Mouse (Mus musculus): Measurements from ENCODE around the gene Ndufs8. TPM values are rescaled to one million over a fixed set of nuclear protein-coding genes. Genes with fewer than 3 reads are reported as not detected.

Gene Ndufs8
- polyA plus RNA-seq, 1 experiment from 2014 or later: 466 TPM

DNA sequence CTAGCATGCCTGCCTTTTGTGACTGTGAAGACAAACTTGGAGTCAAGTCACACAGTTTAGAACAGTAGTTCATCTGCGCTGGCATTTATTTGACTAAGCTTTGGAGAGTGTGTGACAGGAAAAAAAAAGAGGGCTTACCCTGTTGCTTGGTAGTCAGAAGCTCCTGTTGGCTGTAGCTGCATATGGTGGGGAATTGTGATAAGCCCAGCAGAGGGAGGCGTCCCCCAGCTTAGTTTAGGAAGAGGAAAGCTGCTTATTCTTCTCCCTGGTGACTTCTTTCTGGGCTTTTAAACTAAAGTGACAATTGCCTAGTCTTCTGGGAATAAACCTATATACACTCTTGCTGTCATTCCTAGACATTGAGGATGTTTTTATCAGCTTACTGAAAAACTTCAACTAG, 49.9 kb downstream of the Ndufs8 start:
- H3K9me3 ChIP-seq (replicated peaks; ENCODE audit: control insufficient read depth, low read length): peaks cover 5% of the 10 kb centered on the region
- no peak overlapping the region for H3K27ac ChIP-seq (ENCODE audit: low read length)
- H3K4me2 ChIP-seq (ENCODE audit: low read depth, low read length): no peak overlapping the region
- no peak overlapping the region for H3K9ac ChIP-seq (ENCODE audit: low read length)
- H3K27me3 ChIP-seq (ENCODE audit: control insufficient read depth, insufficient read depth, low read length): no peaks in the 10 kb centered on the region
- 50% methylated on average over 2 of the region's 2 CpGs for WGBS
- H3K4me3 ChIP-seq (ENCODE audit: low read length): no peak overlapping the region
- ATAC-seq (replicated peaks; ENCODE audit: extremely low read depth, insufficient read depth, low FRiP score): no peak
- peaks cover 8% of the 10 kb centered on the region for H3K36me3 ChIP-seq (ENCODE audit: control insufficient read depth, insufficient read depth)
- H3K4me1 ChIP-seq (ENCODE audit: control insufficient read depth, insufficient read depth, low read length): 0 out of 2 replicates have a peak, but pooled peaks cover 3% of the 10 kb centered on the region

Other genes with a start within 250 kb of the Ndufs8 start
- 3.1 and 3.7 TPM in 2 replicates for gene Lrp5, start 226.2 kb downstream of the Ndufs8 start, polyA plus RNA-seq (2015; fragmentation: Nextera tagmentation; extraction: Ambion mirVana)
- 18.6 and 20.1 TPM in 2 replicates for gene 1810055G02Rik, start 204.5 kb downstream of the Ndufs8 start, polyA plus RNA-seq (2015; fragmentation: Nextera tagmentation; extraction: Ambion mirVana)
- 18.9 and 20.4 TPM in 2 replicates for gene Kmt5b, start 145.4 kb downstream of the Ndufs8 start, polyA plus RNA-seq (2015; fragmentation: Nextera tagmentation; extraction: Ambion mirVana)
- gene Chka, start 61.0 kb downstream of the Ndufs8 start, polyA plus RNA-seq (2015; fragmentation: Nextera tagmentation; extraction: Ambion mirVana): 24.1 and 30.6 TPM in 2 replicates
- 31.0 and 32.3 TPM in 2 replicates for gene Tcirg1, start 5.6 kb downstream of the Ndufs8 start, polyA plus RNA-seq (2015; fragmentation: Nextera tagmentation; extraction: Ambion mirVana)
- 2.6 and 3.7 TPM in 2 replicates for gene Aldh3b1, start 17.0 kb upstream of the Ndufs8 start, polyA plus RNA-seq (2015; fragmentation: Nextera tagmentation; extraction: Ambion mirVana)
- gene Unc93b1, start 22.4 kb upstream of the Ndufs8 start, polyA plus RNA-seq (2015; fragmentation: Nextera tagmentation; extraction: Ambion mirVana): 19.8 TPM in 2 replicates
- not detected in 2 replicates for gene Aldh3b3, start 45.9 kb upstream of the Ndufs8 start, polyA plus RNA-seq (2015; fragmentation: Nextera tagmentation; extraction: Ambion mirVana)
- 0.21 and 0.47 TPM in 2 replicates for gene Aldh3b2, start 59.6 kb upstream of the Ndufs8 start, polyA plus RNA-seq (2015; fragmentation: Nextera tagmentation; extraction: Ambion mirVana)
- gene Acy3, start 73.8 kb upstream of the Ndufs8 start, polyA plus RNA-seq (2015; fragmentation: Nextera tagmentation; extraction: Ambion mirVana): 13.0 and 13.3 TPM in 2 replicates
- not detected in 2 replicates for gene Tbx10, start 80.0 kb upstream of the Ndufs8 start, polyA plus RNA-seq (2015; fragmentation: Nextera tagmentation; extraction: Ambion mirVana)
- gene Nudt8, start 87.8 kb upstream of the Ndufs8 start, polyA plus RNA-seq (2015; fragmentation: Nextera tagmentation; extraction: Ambion mirVana): 67.8 and 75.1 TPM in 2 replicates
- gene Gm49405, start 87.9 kb upstream of the Ndufs8 start, polyA plus RNA-seq (2015; fragmentation: Nextera tagmentation; extraction: Ambion mirVana): 6.2 TPM in 2 replicates
- 84.9 and 90.6 TPM in 2 replicates for gene Doc2g, start 90.5 kb upstream of the Ndufs8 start, polyA plus RNA-seq (2015; fragmentation: Nextera tagmentation; extraction: Ambion mirVana)
- gene Ndufv1, start 100.0 kb upstream of the Ndufs8 start, polyA plus RNA-seq (2015; fragmentation: Nextera tagmentation; extraction: Ambion mirVana): 618 and 661 TPM in 2 replicates
- 378 and 420 TPM in 2 replicates for gene Gstp1, start 125.2 kb upstream of the Ndufs8 start, polyA plus RNA-seq (2015; fragmentation: Nextera tagmentation; extraction: Ambion mirVana)
- gene Gstp2, start 133.2 kb upstream of the Ndufs8 start, polyA plus RNA-seq (2015; fragmentation: Nextera tagmentation; extraction: Ambion mirVana): 8.0 and 18.4 TPM in 2 replicates
- 0.51 and 0.80 TPM in 2 replicates for gene Gstp3, start 146.8 kb upstream of the Ndufs8 start, polyA plus RNA-seq (2015; fragmentation: Nextera tagmentation; extraction: Ambion mirVana)
- gene Cabp2, start 168.8 kb upstream of the Ndufs8 start, polyA plus RNA-seq (2015; fragmentation: Nextera tagmentation; extraction: Ambion mirVana): not detected in 2 replicates
- 86.0 and 86.2 TPM in 2 replicates for gene Cdk2ap2, start 184.4 kb upstream of the Ndufs8 start, polyA plus RNA-seq (2015; fragmentation: Nextera tagmentation; extraction: Ambion mirVana)
- 27.7 and 29.4 TPM in 2 replicates for gene Pitpnm1, start 187.2 kb upstream of the Ndufs8 start, polyA plus RNA-seq (2015; fragmentation: Nextera tagmentation; extraction: Ambion mirVana)
- 87.5 and 88.6 TPM in 2 replicates for gene Aip, start 213.1 kb upstream of the Ndufs8 start, polyA plus RNA-seq (2015; fragmentation: Nextera tagmentation; extraction: Ambion mirVana)
- gene Gpr152, start 227.0 kb upstream of the Ndufs8 start, polyA plus RNA-seq (2015; fragmentation: Nextera tagmentation; extraction: Ambion mirVana): not detected in 2 replicates
- gene Cabp4, start 231.3 kb upstream of the Ndufs8 start, polyA plus RNA-seq (2015; fragmentation: Nextera tagmentation; extraction: Ambion mirVana): 0.11 TPM in 1 of 2 replicates, not detected in the other
- gene Coro1b, start 235.8 kb upstream of the Ndufs8 start, polyA plus RNA-seq (2015; fragmentation: Nextera tagmentation; extraction: Ambion mirVana): 133 and 134 TPM in 2 replicates
- gene Ptprcap, start 240.8 kb upstream of the Ndufs8 start, polyA plus RNA-seq (2015; fragmentation: Nextera tagmentation; extraction: Ambion mirVana): 25.3 and 71.1 TPM in 2 replicates